8 mouse cellular contexts compared by ENCODE assay signal in genomic region chr7:127744366-127745045, GRCm38 (mm10). TPM values are rescaled to one million over a fixed set of nuclear protein-coding genes. Genes with fewer than 3 reads are reported as not detected.
DNase-seq lines count a peak whose midpoint lies in the region; ATAC-seq and TF ChIP-seq lines count a peak whose summit lies in the region.

Gene Fbxl19, plus strand, starts transcription at chr7:127744543.

- peak within 1 kb of the TSS; percentile 80; the same call in 1 of the 2 replicates for H3K9ac ChIP-seq in ES-E14 (ENCODE audit: insufficient read depth, low read depth, low read length, poor library complexity, severe bottlenecking)
- H3K9ac ChIP-seq in forebrain, embryonic 14.5 days (ENCODE audit: low read length), result peak within 1 kb of the TSS; percentile 65

- H3K9me3 ChIP-seq in ES-E14 (ENCODE audit: control insufficient read depth, insufficient read depth, low read depth, low read length), result no peaks in the 10 kb centered on the region
- H3K9me3 ChIP-seq in forebrain, embryonic 14.5 days (replicated peaks; ENCODE audit: control insufficient read depth, low read length), result no peaks in the 10 kb centered on the region

- peak within 1 kb of the TSS; percentile 82; the same call in 1 of the 2 replicates for H3K27ac ChIP-seq in ES-E14 (ENCODE audit: insufficient read depth, low read depth, low read length, poor library complexity, severe bottlenecking)
- H3K27ac ChIP-seq in forebrain, embryonic 14.5 days (ENCODE audit: low read depth, low read length), result peak within 1 kb of the TSS; percentile 93
- H3K27ac ChIP-seq in layer of hippocampus, adult 2 months, result peak within 1 kb of the TSS; percentile 93

- DNase-seq in ES-E14 (ENCODE audit: low read depth, low spot score), result no peak
- DNase-seq in c-Kit-positive CD71-positive TER-119-positive erythroid progenitor cells, embryonic 14.5 days (ENCODE audit: low spot score), result peak; percentile 66
- DNase-seq in forebrain, embryonic 14.5 days (ENCODE audit: low spot score), result peak; percentile 80
- peak; percentile 82 for DNase-seq in heart, postnatal 4 days
- peak; percentile 71 to 74 for DNase-seq in layer of hippocampus, adult 2 months (ENCODE audit: low spot score in 2 of 2)
- DNase-seq in lung, adult 2 months, result peak; percentile 58
- DNase-seq in ovary, postnatal 36 days (ENCODE audit: low spot score), result peak; percentile 77
- peak; percentile 72 to 75 for DNase-seq in thymus, postnatal 36 days

- peak; percentile 80 for TF ChIP-seq CTCF in layer of hippocampus, adult 2 months (conservative IDR thresholded peaks at IDR 0.05)
- 0 out of 2 replicates have a peak, but pooled peaks have one; percentile 10 for TF ChIP-seq CTCF in lung, adult 2 months (IDR thresholded peaks at IDR 0.05; ENCODE audit: insufficient read depth, low read length)

- peaks cover 0 to 9% of the 10 kb centered on the region in 2 experiments; a peak in 2 of 4 replicates for H3K4me1 ChIP-seq in ES-E14 (ENCODE audit: control insufficient read depth in 2 of 2, insufficient read depth in 2 of 2, low read length in 2 of 2, poor library complexity in 1 of 2)
- peaks cover 11% of the 10 kb centered on the region; the same call in 1 of the 2 replicates for H3K4me1 ChIP-seq in forebrain, embryonic 14.5 days (ENCODE audit: control insufficient read depth, insufficient read depth, low read length)
- H3K4me1 ChIP-seq in lung, adult 2 months (ENCODE audit: control insufficient read depth, insufficient read depth, low read length), result peaks cover 10% of the 10 kb centered on the region; the same call in 1 of the 2 replicates

- H3K4me2 ChIP-seq in forebrain, embryonic 14.5 days (ENCODE audit: low read length), result peak within 1 kb of the TSS; percentile 89

- TF ChIP-seq POLR2A in lung, adult 2 months (IDR thresholded peaks at IDR 0.05; ENCODE audit: borderline replicate concordance, extremely low read depth, low read depth, low read length), result no peak

- under 1% methylated on average over 26 of the region's 26 CpGs for WGBS in forebrain, embryonic 14.5 days
- under 1% methylated on average over 26 of the region's 26 CpGs for WGBS in lung, adult 2 months

- H3K36me3 ChIP-seq in ES-E14 (ENCODE audit: control insufficient read depth, insufficient read depth, low read length, poor library complexity, severe bottlenecking), result peaks cover 14% of the 10 kb centered on the region
- peaks cover 17% of the 10 kb centered on the region for H3K36me3 ChIP-seq in forebrain, embryonic 14.5 days (ENCODE audit: control insufficient read depth, insufficient read depth, low read length)

- no peaks in the 10 kb centered on the region for H3K27me3 ChIP-seq in forebrain, embryonic 14.5 days (replicated peaks; ENCODE audit: control insufficient read depth, insufficient read depth, low read length)

- ATAC-seq in forebrain, embryonic 14.5 days, result no peak

- peak within 1 kb of the TSS; percentile 73 to 88 for H3K4me3 ChIP-seq in ES-E14 (ENCODE audit: insufficient read depth in 1 of 2, low read depth in 1 of 2, low read length in 2 of 2, poor library complexity in 1 of 2, severe bottlenecking in 1 of 2)
- peak within 1 kb of the TSS; percentile 87 for H3K4me3 ChIP-seq in forebrain, embryonic 14.5 days (ENCODE audit: low read depth, low read length)
- H3K4me3 ChIP-seq in layer of hippocampus, adult 2 months, result peak within 1 kb of the TSS; percentile 87
- peak within 1 kb of the TSS; percentile 68 for H3K4me3 ChIP-seq in lung, adult 2 months (replicated peaks; ENCODE audit: extremely low read depth, low read depth, low read length)

- in situ Hi-C loops in ES-E14 (cut with MboI; ENCODE audit: low sequenced_read_pairs in 2 of 2, unreplicated experiment in 2 of 2), result no loop called here

TF ChIP-seq in ES-E14, 5 proteins besides CTCF, POLR2A, EP300 and RAD21:
- no peak; the same call in 1 of the 2 replicates for TF ChIP-seq CHD2 (IDR thresholded peaks at IDR 0.05; ENCODE audit: low read depth, low read length)
- no peak for TF ChIP-seq HCFC1 (IDR thresholded peaks at IDR 0.05; ENCODE audit: borderline replicate concordance, insufficient read depth, low read length)
- no peak for TF ChIP-seq ZNF384 (IDR thresholded peaks at IDR 0.05; ENCODE audit: low read depth, low read length)
- TF ChIP-seq ZC3H11A (IDR thresholded peaks at IDR 0.05; ENCODE audit: borderline replicate concordance, low read depth, low read length), result no peak
- TF ChIP-seq MAFK (IDR thresholded peaks at IDR 0.05; ENCODE audit: insufficient read depth, low read depth, low read length), result no peak

RNA-seq across cellular contexts. Expression of gene Fbxl19, which starts in this region (rescaled TPM):
- 86.9 and 93.0 TPM in 2 replicates for total RNA-seq in ES-E14 (2012; rRNA removed)
- 7.2 and 7.8 TPM in 2 replicates for polyA plus RNA-seq in forebrain, embryonic 14.5 days (2014; fragmentation: Nextera tagmentation; extraction: Ambion mirVana)
- 1 to 10 TPM; 6.0 TPM for total RNA-seq in heart, postnatal 4 days (2021)
- total RNA-seq in layer of hippocampus, adult 2 months (2021), result 10 to 100 TPM; 53.8 to 59.7 TPM
- polyA plus RNA-seq in lung, adult 2 months (2012; rRNA removed), result 25.9 and 27.3 TPM in 2 replicates

Comparison
In these comparisons a context has a peak if more than half of its experiments do, and no peak if none do; other contexts are left out.
1. RNA of gene Fbxl19 (total RNA-seq): 86.9 to 93.0 TPM in ES-E14 and 53.8 to 59.7 TPM in layer of hippocampus, adult 2 months; 6.0 TPM in heart, postnatal 4 days; every median in the first group is over 4 times any median in the second.
2. Peak in every context shown above with its lines, with median percentiles within 50 percentile points of each other: H3K27ac ChIP-seq and H3K4me3 ChIP-seq.